Mouse (Mus musculus): ENCODE results near the gene Safb2. TPM values are rescaled to one million over a fixed set of nuclear protein-coding genes. Genes with fewer than 3 reads are reported as not detected.

Safb2 gene
- total and polyA plus RNA-seq, 3 experiments: 36.8 to 47.5 (median 43.1) TPM

- Histone ChIP-seq H3K9ac (ENCODE audit: low read depth, low read length) (no peak overlapping the region), H3K27ac (no peak overlapping the region), H3K4me3 (no peak overlapping the region), H3K36me3 (ENCODE audit: control insufficient read depth, insufficient read depth, low read length) (no peaks in the 10 kb centered on the region), H3K4me1 (ENCODE audit: control insufficient read depth, insufficient read depth, low read length) (no peaks in the 10 kb centered on the region), H3K79me2 (replicated peaks; ENCODE audit: control insufficient read depth, insufficient read depth, low read length) (no peaks in the 10 kb centered on the region), H3K27me3 (ENCODE audit: control insufficient read depth, insufficient read depth, low read length) (no peaks in the 10 kb centered on the region)
- peak in 1 of 2 experiments; percentile 7 for DNase-seq
- WGBS: 86% methylated on average over 6 of the region's 6 CpGs
- intact Hi-C loops (cut with DNase I): loop anchor here (5.0 kb wide), 1 partner anchor 145 kb away; no protein-coding TSS in a partner anchor
- no peak for TF ChIP-seq CTCF (IDR thresholded peaks at IDR 0.05)
- TF ChIP-seq POLR2A (IDR thresholded peaks at IDR 0.05; ENCODE audit: insufficient read depth, low read depth, low read length): no peak
- no peak for TF ChIP-seq EP300 (IDR thresholded peaks at IDR 0.05; ENCODE audit: insufficient read depth, low read depth, low read length)
These were observed 32.4 kb downstream of the Safb2 start for GRCm38 (mm10) chr17:56551841-56552581.

DNA sequence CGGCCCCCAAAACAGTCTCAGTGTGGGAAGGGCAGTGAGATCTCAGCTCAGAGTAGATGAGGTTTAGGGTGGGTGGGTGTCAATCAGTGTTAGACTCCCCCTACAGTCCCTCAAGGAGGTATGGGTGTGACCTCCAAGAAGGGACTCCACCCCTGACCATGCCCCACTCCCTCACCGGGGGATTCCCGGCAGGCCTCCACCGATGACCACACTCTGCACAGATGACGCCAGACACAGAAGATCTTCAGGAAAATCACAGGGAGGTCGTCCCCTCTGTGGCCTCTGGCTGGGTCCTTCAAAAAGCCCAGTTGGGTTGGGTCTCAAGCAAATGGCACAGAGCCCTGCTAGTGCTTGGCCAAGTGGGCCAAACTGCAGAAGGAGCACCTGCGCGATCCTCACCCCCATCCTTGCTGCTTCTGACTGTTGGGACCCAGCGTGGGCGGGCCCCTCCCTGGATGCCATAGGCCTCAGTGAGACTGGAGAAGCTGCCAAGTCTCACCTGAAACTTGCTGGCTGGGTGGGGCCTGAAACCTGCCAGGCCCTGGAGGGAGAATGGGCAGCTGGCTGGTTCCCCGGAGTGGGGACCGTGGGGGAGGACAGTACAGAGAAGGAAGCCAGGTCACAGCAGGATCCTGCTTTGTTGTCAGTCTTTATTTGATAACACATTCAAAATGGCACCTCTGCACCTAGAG lies 33.5 kb downstream of the Safb2 start:
- no peaks in the 10 kb centered on the region for H3K79me2 ChIP-seq (replicated peaks; ENCODE audit: control insufficient read depth, insufficient read depth, low read length)
- DNase-seq: peak in 1 of 2 experiments; percentile 13
- no peak overlapping the region for H3K27ac ChIP-seq
- H3K4me3 ChIP-seq: no peak overlapping the region
- TF ChIP-seq EP300 (IDR thresholded peaks at IDR 0.05; ENCODE audit: insufficient read depth, low read depth, low read length) (no peak), POLR2A (IDR thresholded peaks at IDR 0.05; ENCODE audit: insufficient read depth, low read depth, low read length) (no peak), CTCF (IDR thresholded peaks at IDR 0.05) (no peak)
- H3K27me3 ChIP-seq (ENCODE audit: control insufficient read depth, insufficient read depth, low read length): no peaks in the 10 kb centered on the region
- 68% methylated on average over 12 of the region's 12 CpGs for WGBS
- H3K4me1 ChIP-seq (ENCODE audit: control insufficient read depth, insufficient read depth, low read length): no peaks in the 10 kb centered on the region
- intact Hi-C loops (cut with DNase I): loop anchor here (5.0 kb wide), 1 partner anchor 144 kb away; no protein-coding TSS in a partner anchor
- H3K9ac ChIP-seq (ENCODE audit: low read depth, low read length): no peak overlapping the region
- no peaks in the 10 kb centered on the region for H3K36me3 ChIP-seq (ENCODE audit: control insufficient read depth, insufficient read depth, low read length)

DNA sequence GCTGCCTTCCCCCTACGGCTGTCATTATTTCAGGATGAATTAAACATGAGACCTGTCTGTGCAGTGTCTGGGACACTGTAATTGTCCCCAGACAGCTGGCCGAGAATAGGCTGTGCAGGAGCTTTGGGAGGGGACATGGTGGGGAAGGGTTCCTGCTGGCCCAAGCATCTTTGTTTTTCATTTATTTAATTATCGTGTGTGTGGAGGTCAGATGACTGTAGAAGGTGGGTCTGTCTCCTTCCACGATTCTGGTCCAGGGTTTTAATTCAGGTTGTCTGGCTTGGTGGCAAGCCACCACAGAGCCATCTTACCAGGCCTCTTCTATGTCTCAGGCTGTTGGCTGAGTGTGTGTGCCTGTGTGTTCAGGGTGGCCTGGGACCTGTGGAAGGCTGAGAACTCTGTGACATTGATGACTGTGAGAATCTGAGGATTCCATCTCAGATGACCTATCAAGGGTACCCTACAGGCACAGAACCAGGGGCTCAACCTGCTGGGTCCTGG lies 35.7 kb downstream of the Safb2 start:
- 68% methylated on average over 4 of the region's 4 CpGs for WGBS
- Histone ChIP-seq H3K9ac (ENCODE audit: low read depth, low read length) (no peak overlapping the region), H3K36me3 (ENCODE audit: control insufficient read depth, insufficient read depth, low read length) (no peaks in the 10 kb centered on the region), H3K27me3 (ENCODE audit: control insufficient read depth, insufficient read depth, low read length) (no peaks in the 10 kb centered on the region), H3K79me2 (replicated peaks; ENCODE audit: control insufficient read depth, insufficient read depth, low read length) (no peaks in the 10 kb centered on the region), H3K4me3 (no peak overlapping the region), H3K4me1 (ENCODE audit: control insufficient read depth, insufficient read depth, low read length) (no peaks in the 10 kb centered on the region), H3K27ac (no peak overlapping the region)
- peak; percentile 1 to 4 for DNase-seq
- intact Hi-C loops (cut with DNase I): no loop called here
- TF ChIP-seq POLR2A (IDR thresholded peaks at IDR 0.05; ENCODE audit: insufficient read depth, low read depth, low read length) (no peak), CTCF (IDR thresholded peaks at IDR 0.05) (no peak), EP300 (IDR thresholded peaks at IDR 0.05; ENCODE audit: insufficient read depth, low read depth, low read length) (no peak)

DNA sequence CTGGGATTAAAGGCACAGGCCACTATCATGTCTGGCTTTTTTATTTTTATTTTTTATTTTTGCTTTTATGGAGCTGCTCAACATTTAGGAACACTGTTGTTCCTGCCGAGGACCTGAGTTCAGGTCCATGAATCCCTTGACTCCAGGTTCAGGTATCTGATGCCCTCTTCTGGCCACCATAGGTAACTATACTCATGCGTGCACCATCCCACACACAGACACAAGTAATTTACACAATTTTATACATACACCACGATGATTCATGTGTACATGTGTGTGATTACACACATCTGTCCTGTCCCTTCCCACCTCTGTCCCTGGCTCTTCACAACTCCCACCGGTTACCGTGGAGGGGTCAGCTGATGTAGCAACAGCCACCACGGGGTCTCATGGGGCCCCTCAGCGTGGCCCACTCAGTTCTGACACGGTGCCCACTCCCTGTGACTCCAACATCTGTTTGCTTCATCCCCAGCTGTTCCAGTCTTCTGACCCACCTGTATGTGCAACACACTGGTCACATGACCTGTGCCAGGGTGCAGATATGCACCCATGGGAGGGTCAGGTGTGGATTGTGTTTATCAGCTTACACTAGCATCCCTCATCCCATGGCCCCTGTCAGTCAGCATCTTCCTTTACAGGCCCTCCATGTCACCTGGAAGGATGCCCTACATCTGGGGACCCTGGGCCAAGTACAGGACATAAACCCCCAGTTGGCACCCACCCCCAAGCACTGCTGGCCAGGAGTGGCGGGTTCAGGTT lies 36.4 kb downstream of the Safb2 start:
- H3K9ac ChIP-seq (ENCODE audit: low read depth, low read length): no peak overlapping the region
- H3K79me2 ChIP-seq (replicated peaks; ENCODE audit: control insufficient read depth, insufficient read depth, low read length): no peaks in the 10 kb centered on the region
- TF ChIP-seq CTCF (IDR thresholded peaks at IDR 0.05) (peak; percentile 22), EP300 (IDR thresholded peaks at IDR 0.05; ENCODE audit: insufficient read depth, low read depth, low read length) (no peak)
- no peak overlapping the region for H3K4me3 ChIP-seq
- 77% methylated on average over 9 of the region's 9 CpGs for WGBS
- intact Hi-C loops (cut with DNase I): no loop called here
- H3K4me1 ChIP-seq (ENCODE audit: control insufficient read depth, insufficient read depth, low read length): no peaks in the 10 kb centered on the region
- no peaks in the 10 kb centered on the region for H3K27me3 ChIP-seq (ENCODE audit: control insufficient read depth, insufficient read depth, low read length)
- no peak overlapping the region for H3K27ac ChIP-seq
- peak in 1 of 2 experiments; percentile 1 for DNase-seq
- H3K36me3 ChIP-seq (ENCODE audit: control insufficient read depth, insufficient read depth, low read length): no peaks in the 10 kb centered on the region

DNA sequence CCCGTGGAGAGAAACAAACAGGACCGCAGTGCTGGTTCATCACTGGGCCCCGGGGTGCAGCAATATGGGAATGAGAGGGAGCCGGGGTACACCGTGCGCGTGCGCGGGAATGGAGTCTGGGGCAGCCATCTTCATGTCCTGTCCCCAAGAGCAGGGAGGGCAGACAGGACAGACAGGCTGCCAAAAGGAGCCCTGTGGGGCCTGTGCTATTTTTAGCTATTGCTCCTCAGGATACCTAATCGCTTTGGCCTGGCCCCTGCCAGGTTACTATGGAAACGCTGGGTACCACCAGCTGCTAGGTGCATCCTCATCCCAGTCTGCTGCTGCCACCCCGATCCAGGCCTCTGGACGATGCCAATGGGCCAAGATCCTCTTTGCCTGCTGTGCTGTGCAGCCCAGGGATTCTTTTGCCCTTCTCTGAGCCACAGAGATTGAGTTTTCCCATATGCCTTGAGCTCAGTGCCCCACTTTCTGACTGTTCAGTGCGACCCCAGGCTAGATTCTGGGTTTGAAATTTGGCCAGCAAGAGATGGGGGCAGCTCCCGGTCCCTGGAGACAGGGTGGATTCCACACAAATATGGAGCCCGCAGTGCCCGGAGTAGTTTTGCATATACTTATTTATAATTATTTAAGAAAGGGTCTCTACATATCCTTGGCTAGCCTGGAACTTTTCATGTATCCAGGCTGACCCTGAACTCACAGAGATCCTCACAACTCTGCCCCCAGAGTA lies 37.1 kb downstream of the Safb2 start:
- no peak overlapping the region for H3K27ac ChIP-seq
- no peaks in the 10 kb centered on the region for H3K4me1 ChIP-seq (ENCODE audit: control insufficient read depth, insufficient read depth, low read length)
- intact Hi-C loops (cut with DNase I): no loop called here
- no peak overlapping the region for H3K9ac ChIP-seq (ENCODE audit: low read depth, low read length)
- TF ChIP-seq EP300 (IDR thresholded peaks at IDR 0.05; ENCODE audit: insufficient read depth, low read depth, low read length) (no peak), CTCF (IDR thresholded peaks at IDR 0.05) (no peak), POLR2A (IDR thresholded peaks at IDR 0.05; ENCODE audit: insufficient read depth, low read depth, low read length) (no peak)
- no peaks in the 10 kb centered on the region for H3K36me3 ChIP-seq (ENCODE audit: control insufficient read depth, insufficient read depth, low read length)
- H3K4me3 ChIP-seq: no peak overlapping the region
- H3K79me2 ChIP-seq (replicated peaks; ENCODE audit: control insufficient read depth, insufficient read depth, low read length): no peaks in the 10 kb centered on the region
- H3K27me3 ChIP-seq (ENCODE audit: control insufficient read depth, insufficient read depth, low read length): no peaks in the 10 kb centered on the region
- peak in 1 of 2 experiments; percentile 30 for DNase-seq
- WGBS: 56% methylated on average over 17 of the region's 17 CpGs

Measured in heart, adult 2 months (tissue).